Mouse (Mus musculus) layer of hippocampus, postnatal 36 days (tissue): ENCODE measurements at regions not wholly inside any gene's neighbourhood (a gene's known extent, or its start where the extent isn't known, plus 50 kb on each side); places are given as distances from the start of the nearest gene placed in this dataset.
A peak's percentile ranks its signal among the peaks of the same experiment; 100 is the strongest.
"Not testable (repeated sequence)": the region's sequence is repeated elsewhere in the genome, so short reads cannot be mapped to it uniquely, and the experiment has no call there.

ENCODE experiments used
- DNase-seq, 2 experiments: peaks; one replicate each; pipeline ENCODE4 v3.0.0; 2022

GRCm38 (mm10) chr1:141246125-141246524 is 1000.2 kb downstream of the Kcnt2 start:
- not testable (repeated sequence) for DNase-seq

- no peak for DNase-seq
Measured at GRCm38 (mm10) chr1:141274738-141275137, 1028.8 kb downstream of the Kcnt2 start.

- no peak for DNase-seq
Measured at GRCm38 (mm10) chr1:141281513-141281912, 1035.6 kb downstream of the Kcnt2 start.

- DNase-seq: no peak
Measured at GRCm38 (mm10) chr1:141322968-141323367, 1077.0 kb downstream of the Kcnt2 start.

- peak in 1 of 2 experiments; percentile 14 for DNase-seq
Measured at GRCm38 (mm10) chr1:141338073-141338472, 1092.1 kb downstream of the Kcnt2 start.

- no peak for DNase-seq
Measured at GRCm38 (mm10) chr1:141369447-141369846, 1123.5 kb downstream of the Kcnt2 start.

- no peak for DNase-seq
Measured at GRCm38 (mm10) chr1:141375966-141376365, 1130.0 kb downstream of the Kcnt2 start.

- no peak for DNase-seq
Measured at GRCm38 (mm10) chr1:141401334-141401733, 1155.4 kb downstream of the Kcnt2 start.

DNA sequence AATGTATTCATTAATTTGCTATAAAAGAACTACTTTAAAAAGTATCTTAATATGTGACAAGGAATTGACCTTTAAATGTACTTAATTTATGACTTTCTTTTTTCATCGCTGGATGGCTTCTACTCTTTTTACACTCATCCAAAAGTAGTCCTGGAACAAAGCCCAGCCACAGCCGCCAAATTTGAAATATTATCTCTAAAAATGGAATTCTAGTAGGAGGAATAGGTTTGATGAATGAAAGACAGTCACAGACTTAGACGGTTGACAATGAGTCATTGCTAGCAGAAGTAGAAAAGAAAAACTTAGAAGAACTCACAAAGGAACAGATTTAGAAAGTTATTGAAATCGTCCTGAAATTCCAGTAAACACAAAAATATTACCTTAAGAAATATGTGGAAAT is 1183.7 kb downstream of the Kcnt2 start:
- DNase-seq: peak in 1 of 2 experiments; percentile 34

GRCm38 (mm10) chr1:141430117-141430516 is 1184.2 kb downstream of the Kcnt2 start:
- no peak for DNase-seq

DNA sequence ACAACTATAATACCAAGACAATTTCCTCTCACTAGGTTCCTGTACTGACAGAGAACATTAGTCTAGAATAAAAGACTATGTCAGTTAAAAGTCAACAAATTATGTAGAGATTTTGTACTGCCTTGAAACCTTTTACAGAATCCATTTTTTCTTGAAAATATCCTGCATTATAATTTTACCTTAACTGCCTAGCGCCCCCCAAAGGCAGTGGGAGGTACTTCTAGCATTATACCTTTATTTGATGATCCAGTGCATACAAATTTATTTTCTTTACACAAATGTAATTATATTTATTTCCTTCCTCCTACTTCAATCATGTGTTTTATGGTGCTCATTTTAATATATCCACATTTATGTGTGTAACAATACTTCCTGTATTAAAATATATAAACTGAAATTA is 1189.5 kb downstream of the Kcnt2 start:
- no peak for DNase-seq

DNA sequence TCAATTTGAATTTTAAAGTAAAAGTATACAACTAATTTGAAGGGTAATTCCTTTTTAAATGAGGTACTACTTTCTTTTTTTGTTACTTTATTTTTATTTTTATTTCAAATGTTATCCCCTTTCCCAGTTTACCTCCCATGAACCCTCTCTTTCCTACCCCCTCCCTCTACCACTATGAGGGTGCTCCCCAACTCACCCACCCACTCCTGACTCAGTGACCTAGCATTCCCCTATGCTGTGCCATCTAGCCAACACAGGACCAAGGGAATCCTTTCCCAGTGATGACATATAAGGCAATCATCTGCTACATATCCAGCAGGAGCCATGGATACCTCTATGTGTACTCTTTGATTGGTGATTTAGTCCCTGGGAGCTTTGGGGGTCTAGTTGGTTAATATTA is 1194.3 kb downstream of the Kcnt2 start:
- no peak for DNase-seq

GRCm38 (mm10) chr1:141450960-141451359 is 1205.0 kb downstream of the Kcnt2 start:
- DNase-seq: no peak

DNA sequence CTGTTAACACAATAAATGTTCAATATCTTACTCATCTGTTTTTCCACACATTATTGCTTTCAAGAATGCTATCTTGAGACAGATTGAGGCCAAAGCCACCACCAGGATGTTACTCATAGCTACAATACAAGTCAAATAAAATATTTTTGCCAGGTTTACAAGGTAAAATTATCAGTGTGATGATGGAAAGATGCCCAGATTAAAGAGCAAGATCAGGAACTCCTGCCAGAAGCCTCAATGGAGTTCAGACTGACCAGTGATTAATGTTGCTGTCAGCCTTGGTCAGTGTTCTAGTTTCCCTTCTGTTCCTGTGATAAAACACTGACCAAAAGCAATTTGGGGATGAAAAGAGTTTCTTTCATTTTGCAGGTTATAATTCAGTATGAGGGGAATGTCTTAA is 1218.6 kb downstream of the Kcnt2 start:
- no peak for DNase-seq
